Comparison of ENCODE assay signal across 8 mouse cellular contexts in genomic region chr17:84145826-84146287, GRCm38 (mm10). TPM values are rescaled to one million over a fixed set of nuclear protein-coding genes. Genes with fewer than 3 reads are reported as not detected.
DNase-seq lines count a peak whose midpoint lies in the region; ATAC-seq and TF ChIP-seq lines count a peak whose summit lies in the region.

No protein-coding gene starts in this region.

- H3K4me2 ChIP-seq in CH12.LX (ENCODE audit: insufficient read depth, low read depth, poor library complexity, severe bottlenecking), result peak overlapping the region; percentile 77

- peak; percentile 56 for TF ChIP-seq EP300 in CH12.LX (IDR thresholded peaks at IDR 0.05; ENCODE audit: low read length)
- peak; percentile 70; the same call in 1 of the 2 replicates for TF ChIP-seq EP300 in heart, adult 2 months (IDR thresholded peaks at IDR 0.05; ENCODE audit: insufficient read depth, low read depth, low read length)

- TF ChIP-seq POLR2A in CH12.LX (IDR thresholded peaks at IDR 0.05; ENCODE audit: low read depth, low read length), result no peak
- TF ChIP-seq POLR2A in heart, adult 2 months (IDR thresholded peaks at IDR 0.05; ENCODE audit: insufficient read depth, low read depth, low read length), result peak; percentile 50; the same call in 1 of the 2 replicates

- no peak for TF ChIP-seq RAD21 in CH12.LX (IDR thresholded peaks at IDR 0.05; ENCODE audit: low read depth, low read length)

- ATAC-seq in megakaryocyte, adult 5-6 weeks (ENCODE audit: poor library complexity, severe bottlenecking), result peak; percentile 74

- peaks cover 17 to 56% of the 10 kb centered on the region in 2 experiments for H3K4me1 ChIP-seq in CH12.LX (ENCODE audit: control insufficient read depth in 1 of 2, insufficient read depth in 2 of 2)
- peaks cover 42% of the 10 kb centered on the region for H3K4me1 ChIP-seq in heart, adult 2 months (ENCODE audit: control insufficient read depth, insufficient read depth, low read length)

- DNase-seq in 416B (ENCODE audit: low read depth), result peak; percentile 72
- peak; percentile 74 for DNase-seq in CH12.LX (ENCODE audit: extremely low read depth)
- DNase-seq in heart, adult 2 months, result peak; percentile 67 to 79
- peak; percentile 58 to 76 for DNase-seq in kidney, postnatal 25 days
- DNase-seq in thymus, postnatal 4 days, result peak; percentile 79
- DNase-seq in cerebellum, adult 9-10 months, result no peak
- DNase-seq in urinary bladder, postnatal 4 days (ENCODE audit: low spot score in 2 of 2), result no peak

- no peaks in the 10 kb centered on the region for H3K79me2 ChIP-seq in CH12.LX (replicated peaks; ENCODE audit: control insufficient read depth, extremely low read depth, insufficient read depth, poor library complexity, severe bottlenecking)
- no peaks in the 10 kb centered on the region for H3K79me2 ChIP-seq in heart, adult 2 months (replicated peaks; ENCODE audit: control insufficient read depth, insufficient read depth, low read length)

- peaks cover 2% of the 10 kb centered on the region for H3K27me3 ChIP-seq in CH12.LX (replicated peaks)
- no peaks in the 10 kb centered on the region for H3K27me3 ChIP-seq in heart, adult 2 months (ENCODE audit: control insufficient read depth, insufficient read depth, low read length)

- H3K36me3 ChIP-seq in CH12.LX (replicated peaks in 1 of 2; ENCODE audit: control insufficient read depth in 1 of 2, insufficient read depth in 1 of 2, low read length in 1 of 2), result no peaks in the 10 kb centered on the region
- H3K36me3 ChIP-seq in heart, adult 2 months (ENCODE audit: control insufficient read depth, insufficient read depth, low read length), result no peaks in the 10 kb centered on the region

- 0 out of 2 replicates have a peak overlapping the region, but pooled peaks have one; percentile 40 for H3K27ac ChIP-seq in CH12.LX (ENCODE audit: insufficient read depth, low read depth)
- peak overlapping the region; percentile 82 for H3K27ac ChIP-seq in heart, adult 2 months

- in situ Hi-C loops in CH12.LX (cut with MboI; ENCODE audit: low pct_ligation_motif_present, low pct_unique_long_range_greater_than_20kb, low sequenced_read_pairs), result no loop called here

- no peak overlapping the region for H3K4me3 ChIP-seq in CH12.LX (replicated peaks in 1 of 3; ENCODE audit: low read depth in 2 of 3, low read length in 2 of 3, poor library complexity in 1 of 3)
- H3K4me3 ChIP-seq in heart, adult 2 months, result no peak overlapping the region

- no peaks in the 10 kb centered on the region for H3K9me3 ChIP-seq in CH12.LX (replicated peaks; ENCODE audit: low read length)

- dilution Hi-C loops in CH12.LX (cut with MboI; ENCODE audit: extremely low pct_ligation_motif_present, extremely low pct_unique_long_range_greater_than_20kb, low sequenced_read_pairs), result no loop called here

- 35% methylated on average over 10 of the region's 10 CpGs for WGBS in heart, adult 2 months

- H3K9ac ChIP-seq in CH12.LX (ENCODE audit: insufficient read depth, low read depth), result peak overlapping the region; percentile 42
- peak overlapping the region; percentile 34; the same call in 1 of the 2 replicates for H3K9ac ChIP-seq in heart, adult 2 months (ENCODE audit: low read depth, low read length)

- TF ChIP-seq CTCF in CH12.LX (conservative IDR thresholded peaks at IDR 0.05 in 1 of 2, IDR thresholded peaks at IDR 0.05 in 1 of 2; ENCODE audit: low read depth in 2 of 2, low read length in 2 of 2), result no peak
- TF ChIP-seq CTCF in heart, adult 2 months (IDR thresholded peaks at IDR 0.05), result peak; percentile 49

- intact Hi-C loops in heart, adult 2 months (cut with DNase I), result loop anchor here (2.0 kb wide), 2 partner anchors 31 to 37 kb away; no protein-coding TSS in a partner anchor

TF ChIP-seq in CH12.LX, 34 proteins besides CTCF, POLR2A, EP300 and RAD21:
- TF ChIP-seq UBTF (IDR thresholded peaks at IDR 0.05; ENCODE audit: low read depth, low read length), result peak; percentile 67; the same call in 1 of the 2 replicates
- no peak for TF ChIP-seq MYC (IDR thresholded peaks at IDR 0.05; ENCODE audit: low read depth, low read length)
- no peak for TF ChIP-seq RCOR1 (conservative IDR thresholded peaks at IDR 0.05; ENCODE audit: low read depth, low read length)
- peak; percentile 62; the same call in 1 of the 2 replicates for TF ChIP-seq ELF1 (IDR thresholded peaks at IDR 0.05; ENCODE audit: low read depth, low read length)
- TF ChIP-seq JUND (conservative IDR thresholded peaks at IDR 0.05; ENCODE audit: low read depth, low read length), result no peak
- TF ChIP-seq TBP (conservative IDR thresholded peaks at IDR 0.05; ENCODE audit: low read depth, low read length), result no peak
- 0 out of 2 replicates have a peak, but pooled peaks have one; percentile 12 for TF ChIP-seq MAZ (IDR thresholded peaks at IDR 0.05; ENCODE audit: low read depth, low read length)
- peak; percentile 54 for TF ChIP-seq BHLHE40 (IDR thresholded peaks at IDR 0.05; ENCODE audit: low read depth, low read length)
- no peak for TF ChIP-seq MAFK (IDR thresholded peaks at IDR 0.05; ENCODE audit: insufficient replicate concordance, low read length)
- peak; percentile 54; the same call in 1 of the 2 replicates for TF ChIP-seq MEF2A (IDR thresholded peaks at IDR 0.05; ENCODE audit: borderline replicate concordance, low read depth, low read length)
- TF ChIP-seq USF1 (IDR thresholded peaks at IDR 0.05; ENCODE audit: low read depth, low read length), result no peak
- peak; percentile 77 for TF ChIP-seq IRF4 (IDR thresholded peaks at IDR 0.05; ENCODE audit: low read depth, low read length)
- TF ChIP-seq CHD1 (IDR thresholded peaks at IDR 0.05; ENCODE audit: low read depth, low read length), result no peak
- TF ChIP-seq TCF12 (IDR thresholded peaks at IDR 0.05; ENCODE audit: low read depth, low read length), result peak; percentile 21; the same call in 1 of the 2 replicates

RNA-seq across cellular contexts. Expression of gene Zfp36l2, which starts 41.9 kb away (rescaled TPM):
- total RNA-seq in CH12.LX (2012; rRNA removed) (9.0 and 10.3 TPM in 2 replicates), CH12.LX (2014; rRNA removed) (8.5 and 8.9 TPM in 2 replicates)
- 18.5 and 24.2 TPM in 2 replicates for polyA plus RNA-seq in CH12.LX (2012; ENCODE audit: insufficient read length, low read depth)
- 10 to 100 TPM; 19.3 to 23.3 TPM for total RNA-seq in heart, adult 2 months (2021)
- polyA plus RNA-seq in heart, adult 2 months (2012; rRNA removed), result 15.7 and 19.8 TPM in 2 replicates
- 316 and 357 TPM in 2 replicates for total RNA-seq in megakaryocyte, adult 5-6 weeks (2015)
- total RNA-seq in megakaryocyte, adult 5-6 weeks (2017), result 121 and 168 TPM in 2 replicates

Comparison
In these comparisons a context has a peak if more than half of its experiments do, and no peak if none do; other contexts are left out.
1. DNase-seq: peak in 416B (single experiment), CH12.LX (single experiment), heart, adult 2 months (2 of 2), kidney, postnatal 25 days (2 of 2) and thymus, postnatal 4 days (single experiment); none in cerebellum, adult 9-10 months (single experiment) and urinary bladder, postnatal 4 days (0 of 2).
2. RNA of gene Zfp36l2, which starts 41.9 kb away (total RNA-seq): 121 to 357 TPM in megakaryocyte, adult 5-6 weeks; 19.3 to 23.3 TPM in heart, adult 2 months and 8.5 to 10.3 TPM in CH12.LX; every median in the first group is over 4 times any median in the second.